Mouse (Mus musculus) MEL (cell line): ENCODE data around the gene Stk11.

Experiments
- CHD1 ChIP-seq: IDR thresholded peaks from 2 replicates; pipeline ENCODE4 v1.6.1; 2012; ENCODE audit warnings: low read depth, mild to moderate bottlenecking, inconsistent platforms, low read length, improper control_type of control experiment
- CHD2 ChIP-seq: IDR thresholded peaks from 2 replicates; pipeline ENCODE4 v1.6.1; 2011; ENCODE audit warnings: low read length, improper control_type of control experiment
- CTCF ChIP-seq, 3 experiments: IDR thresholded peaks in 2 of 3; conservative IDR thresholded peaks in 1 of 3; 2 replicates each; pipeline ENCODE4 v1.5.1; 2011 to 2012; ENCODE audit warnings: low read length in 3 of 3, low read depth in 2 of 3, mild to moderate bottlenecking in 2 of 3, improper control_type of control experiment in 1 of 3, inconsistent platforms in 1 of 3, mixed read lengths in 1 of 3, moderate library complexity in 1 of 3; ENCODE audit not compliant: control insufficient read depth in 1 of 3, insufficient read depth in 1 of 3, poor library complexity in 1 of 3, severe bottlenecking in 1 of 3
- E2F4 ChIP-seq: IDR thresholded peaks from 2 replicates; pipeline ENCODE4 v1.6.1; 2011; ENCODE audit warnings: low read depth, low read length, improper control_type of control experiment, borderline replicate concordance
- ELF1 ChIP-seq: IDR thresholded peaks from 2 replicates; pipeline ENCODE4 v1.6.1; 2014; ENCODE audit warnings: low read depth, mild to moderate bottlenecking, inconsistent platforms, low read length, improper control_type of control experiment, moderate library complexity
- EP300 ChIP-seq, 2 experiments: IDR thresholded peaks; 2 replicates each; pipeline ENCODE4 v1.6.1; 2011; ENCODE audit warnings: improper control_type of control experiment in 2 of 2, low read length in 2 of 2, low read depth in 1 of 2, mild to moderate bottlenecking in 1 of 2
- GATA1 ChIP-seq: IDR thresholded peaks from 2 replicates; pipeline ENCODE4 v1.6.1; 2011; ENCODE audit warnings: low read depth, low read length, improper control_type of control experiment
- KAT2A ChIP-seq: conservative IDR thresholded peaks from 2 replicates; pipeline ENCODE4 v1.6.1; 2012; ENCODE audit warnings: low read depth, low read length, improper control_type of control experiment, inconsistent platforms
- MAFK ChIP-seq: IDR thresholded peaks from 2 replicates; pipeline ENCODE4 v1.6.1; 2011; ENCODE audit warnings: low read depth, mild to moderate bottlenecking, low read length, improper control_type of control experiment, borderline replicate concordance
- POLR2A ChIP-seq, 2 experiments: IDR thresholded peaks; 2 replicates each; pipeline ENCODE4 v1.6.1; 2011 to 2012; ENCODE audit warnings: low read length in 2 of 2, mild to moderate bottlenecking in 2 of 2, control low read depth in 1 of 2, improper control_type of control experiment in 1 of 2, low read depth in 1 of 2, moderate library complexity in 1 of 2; ENCODE audit not compliant: control insufficient read depth in 1 of 2, insufficient read depth in 1 of 2, poor library complexity in 1 of 2
- RAD21 ChIP-seq: IDR thresholded peaks from 2 replicates; pipeline ENCODE4 v1.6.1; 2011; ENCODE audit warnings: mild to moderate bottlenecking, low read depth, low read length, improper control_type of control experiment
- USF1 ChIP-seq: IDR thresholded peaks from 2 replicates; pipeline ENCODE4 v1.6.1; 2014; ENCODE audit warnings: low read depth, mild to moderate bottlenecking, inconsistent platforms, low read length, improper control_type of control experiment, moderate library complexity
- USF2 ChIP-seq, 2 experiments: IDR thresholded peaks; 2 replicates each; pipeline ENCODE4 v1.6.1; 2011 to 2012; ENCODE audit warnings: improper control_type of control experiment in 2 of 2, low read length in 2 of 2, borderline replicate concordance in 1 of 2, inconsistent platforms in 1 of 2, low read depth in 1 of 2, mild to moderate bottlenecking in 1 of 2; ENCODE audit not compliant: insufficient read depth in 1 of 2

- TF ChIP-seq POLR2A (IDR thresholded peaks at IDR 0.05; ENCODE audit: control insufficient read depth in 1 of 2, insufficient read depth in 1 of 2, low read depth in 1 of 2, low read length in 2 of 2, poor library complexity in 1 of 2) (no peak), E2F4 (no peak), GATA1 (no peak), CHD2 (no peak), CHD1 (no peak), EP300 (IDR thresholded peaks at IDR 0.05; ENCODE audit: low read depth in 1 of 2, low read length in 2 of 2) (no peak), KAT2A (no peak), ELF1 (no peak), USF1 (no peak), CTCF (IDR thresholded peaks at IDR 0.05 in 2 of 3, conservative IDR thresholded peaks at IDR 0.05 in 1 of 3; ENCODE audit: control insufficient read depth in 1 of 3, insufficient read depth in 1 of 3, low read depth in 2 of 3, low read length in 3 of 3, poor library complexity in 1 of 3, severe bottlenecking in 1 of 3) (no peak), USF2 (IDR thresholded peaks at IDR 0.05; ENCODE audit: borderline replicate concordance in 1 of 2, insufficient read depth in 1 of 2, low read depth in 1 of 2, low read length in 2 of 2) (no peak), MAFK (no peak), RAD21 (no peak)
These were observed 41.1 kb downstream of the Stk11 start for GRCm38 (mm10) chr10:80156752-80157053.
